17 mouse cellular contexts compared by ENCODE assay signal in genomic region chr6:29707902-29708301, GRCm38 (mm10). TPM values are rescaled to one million over a fixed set of nuclear protein-coding genes. Genes with fewer than 3 reads are reported as not detected.
DNase-seq lines count a peak whose midpoint lies in the region; ATAC-seq lines count a peak whose summit lies in the region.
"Had no signal": no experiment of that assay in that cellular context is flagged by ENCODE, and none has a peak within 500 bp of the region (broad histone marks: within the 10 kb centered on the region; RNA-seq: fewer than 3 reads in every experiment).

No protein-coding gene starts in this region.

- H3K27me3 ChIP-seq in limb, embryonic 11.5 days (ENCODE audit: control insufficient read depth, insufficient read depth, low read length), result no peaks in the 10 kb centered on the region
- H3K27me3 ChIP-seq in limb, embryonic 10.5 days (ENCODE audit: low read depth, poor library complexity, severe bottlenecking), result no peaks in the 10 kb centered on the region
- H3K27me3 ChIP-seq in forebrain, embryonic 14.5 days (replicated peaks; ENCODE audit: control insufficient read depth, insufficient read depth, low read length), result no peaks in the 10 kb centered on the region
- H3K27me3 ChIP-seq: embryonic facial prominence, embryonic 15.5 days; intestine, embryonic 15.5 days; stomach, embryonic 15.5 days had no signal

- no peak overlapping the region for H3K4me3 ChIP-seq in limb, embryonic 11.5 days (ENCODE audit: low read depth, low read length)
- no peak overlapping the region for H3K4me3 ChIP-seq in limb, embryonic 10.5 days
- no peak overlapping the region for H3K4me3 ChIP-seq in forebrain, embryonic 14.5 days (ENCODE audit: low read depth, low read length)
- H3K4me3 ChIP-seq: embryonic facial prominence, embryonic 15.5 days; heart, embryonic 13.5 days; intestine, embryonic 15.5 days; stomach, embryonic 15.5 days had no signal

- no peaks in the 10 kb centered on the region for H3K9me3 ChIP-seq in limb, embryonic 11.5 days (ENCODE audit: control insufficient read depth, low read length)
- H3K9me3 ChIP-seq in limb, embryonic 10.5 days (replicated peaks), result no peaks in the 10 kb centered on the region
- no peaks in the 10 kb centered on the region for H3K9me3 ChIP-seq in forebrain, embryonic 14.5 days (replicated peaks; ENCODE audit: control insufficient read depth, low read length)
- H3K9me3 ChIP-seq: embryonic facial prominence, embryonic 15.5 days; heart, embryonic 13.5 days; intestine, embryonic 15.5 days; stomach, embryonic 15.5 days had no signal

- no peaks in the 10 kb centered on the region for H3K36me3 ChIP-seq in limb, embryonic 11.5 days (ENCODE audit: control insufficient read depth, insufficient read depth, low read length)
- H3K36me3 ChIP-seq in limb, embryonic 10.5 days, result no peaks in the 10 kb centered on the region
- no peaks in the 10 kb centered on the region for H3K36me3 ChIP-seq in forebrain, embryonic 14.5 days (ENCODE audit: control insufficient read depth, insufficient read depth, low read length)
- H3K36me3 ChIP-seq: embryonic facial prominence, embryonic 15.5 days; heart, embryonic 13.5 days; intestine, embryonic 15.5 days; stomach, embryonic 15.5 days had no signal

- H3K27ac ChIP-seq in limb, embryonic 11.5 days (replicated peaks; ENCODE audit: low read depth, low read length), result no peak overlapping the region
- H3K27ac ChIP-seq in limb, embryonic 10.5 days, result no peak overlapping the region
- H3K27ac ChIP-seq in forebrain, embryonic 14.5 days (ENCODE audit: low read depth, low read length), result peak overlapping the region; percentile 2; the same call in 1 of the 2 replicates
- H3K27ac ChIP-seq: embryonic facial prominence, embryonic 15.5 days; heart, embryonic 13.5 days; intestine, embryonic 15.5 days; stomach, embryonic 15.5 days had no signal

- no peak for ATAC-seq in limb, embryonic 11.5 days (ENCODE audit: insufficient number of reproducible peaks, low FRiP score, low TSS enrichment, low read depth)
- peak; percentile 74; the same call in 1 of the 2 replicates for ATAC-seq in forebrain, embryonic 14.5 days
- ATAC-seq: intestine, embryonic 15.5 days had no signal

- H3K4me1 ChIP-seq in limb, embryonic 11.5 days (ENCODE audit: control insufficient read depth, insufficient read depth, low read length), result peaks cover 14% of the 10 kb centered on the region; the same call in 1 of the 2 replicates
- peaks cover 39% of the 10 kb centered on the region for H3K4me1 ChIP-seq in limb, embryonic 10.5 days
- no peaks in the 10 kb centered on the region; the same call in 1 of the 2 replicates for H3K4me1 ChIP-seq in forebrain, embryonic 14.5 days (ENCODE audit: control insufficient read depth, insufficient read depth, low read length)
- H3K4me1 ChIP-seq: intestine, embryonic 15.5 days had no signal

- WGBS in limb, embryonic 11.5 days, result 12% methylated on average over 2 of the region's 2 CpGs
- WGBS in limb, embryonic 10.5 days, result 9% methylated on average over 2 of the region's 2 CpGs
- WGBS in forebrain, embryonic 14.5 days, result 9% methylated on average over 2 of the region's 2 CpGs

- DNase-seq in limb, embryonic 11.5 days (ENCODE audit: low spot score), result peak; percentile 38
- DNase-seq in limb, embryonic 10.5 days (ENCODE audit: low spot score), result no peak
- peak; percentile 53 for DNase-seq in forebrain, embryonic 14.5 days (ENCODE audit: low spot score)
- peak; percentile 55 for DNase-seq in mesoderm, embryonic 11.5 days (ENCODE audit: low read depth, low spot score)
- peak; percentile 75 for DNase-seq in retina, embryonic 14.5 days (ENCODE audit: low spot score)
- DNase-seq in adrenal gland, adult 18-20 months (ENCODE audit: low spot score in 2 of 2), result no peak
- DNase-seq in urinary bladder, adult 18-20 months (ENCODE audit: low spot score in 2 of 2), result no peak
- no peak for DNase-seq in right cerebral cortex, postnatal 4 days
- DNase-seq: adrenal gland, adult 8-10 months; B cell, adult 2 months; cerebellum, adult 11-12 months; lung, postnatal 14 days; right cerebral cortex, postnatal 14 days had no signal

- H3K9ac ChIP-seq in limb, embryonic 11.5 days (ENCODE audit: low read length), result no peak overlapping the region
- H3K9ac ChIP-seq in forebrain, embryonic 14.5 days (ENCODE audit: low read length), result no peak overlapping the region
- H3K9ac ChIP-seq: embryonic facial prominence, embryonic 15.5 days; heart, embryonic 13.5 days; intestine, embryonic 15.5 days; stomach, embryonic 15.5 days had no signal

- H3K4me2 ChIP-seq in limb, embryonic 11.5 days (ENCODE audit: low read depth, severe bottlenecking), result no peak overlapping the region
- no peak overlapping the region for H3K4me2 ChIP-seq in forebrain, embryonic 14.5 days (ENCODE audit: low read length)
- H3K4me2 ChIP-seq: embryonic facial prominence, embryonic 15.5 days; heart, embryonic 13.5 days; intestine, embryonic 15.5 days; stomach, embryonic 15.5 days had no signal

RNA-seq across cellular contexts. Expression of gene Tspan33, which starts 13.9 kb away (rescaled TPM):
- polyA plus RNA-seq in limb, embryonic 11.5 days (2014; fragmentation: Nextera tagmentation; extraction: Ambion mirVana), result 3.1 and 4.7 TPM in 2 replicates
- polyA plus RNA-seq in limb, embryonic 10.5 days (2016; fragmentation: Nextera tagmentation; extraction: Ambion mirVana), result 6.7 and 7.0 TPM in 2 replicates
- 2.2 TPM in 2 replicates for polyA plus RNA-seq in forebrain, embryonic 14.5 days (2014; fragmentation: Nextera tagmentation; extraction: Ambion mirVana)
- 1 to 10 TPM; 2.5 to 4.0 TPM for total RNA-seq in adrenal gland, adult 18-20 months (2021)

RNA-seq across cellular contexts. Expression of gene Smo, which starts 27.4 kb away (rescaled TPM):
- polyA plus RNA-seq in limb, embryonic 11.5 days (2014; fragmentation: Nextera tagmentation; extraction: Ambion mirVana), result 67.5 and 78.9 TPM in 2 replicates
- polyA plus RNA-seq in limb, embryonic 10.5 days (2016; fragmentation: Nextera tagmentation; extraction: Ambion mirVana), result 67.6 and 69.3 TPM in 2 replicates
- polyA plus RNA-seq in forebrain, embryonic 14.5 days (2014; fragmentation: Nextera tagmentation; extraction: Ambion mirVana), result 9.7 and 10.4 TPM in 2 replicates
- 10 to 100 TPM; 30.8 to 47.8 TPM for total RNA-seq in adrenal gland, adult 18-20 months (2021)

RNA-seq across cellular contexts. Expression of gene Ahcyl2, which starts 59.9 kb away (rescaled TPM):
- polyA plus RNA-seq in limb, embryonic 11.5 days (2014; fragmentation: Nextera tagmentation; extraction: Ambion mirVana), result 16.5 and 17.3 TPM in 2 replicates
- 14.1 and 15.9 TPM in 2 replicates for polyA plus RNA-seq in limb, embryonic 10.5 days (2016; fragmentation: Nextera tagmentation; extraction: Ambion mirVana)
- polyA plus RNA-seq in forebrain, embryonic 14.5 days (2014; fragmentation: Nextera tagmentation; extraction: Ambion mirVana), result 8.6 and 11.5 TPM in 2 replicates
- 100 to 1,000 TPM; 124 to 260 TPM for total RNA-seq in adrenal gland, adult 18-20 months (2021)

Comparison
In these comparisons a context has a peak if more than half of its experiments do, and no peak if none do; other contexts are left out.
1. DNase-seq: peak in limb, embryonic 11.5 days (single experiment), forebrain, embryonic 14.5 days (single experiment), mesoderm, embryonic 11.5 days (single experiment) and retina, embryonic 14.5 days (single experiment); none in limb, embryonic 10.5 days (single experiment), adrenal gland, adult 18-20 months (0 of 2), urinary bladder, adult 18-20 months (0 of 2) and right cerebral cortex, postnatal 4 days (single experiment).